Mouse (Mus musculus): ENCODE measurements around the gene Gm42957. TPM values are rescaled to one million over a fixed set of nuclear protein-coding genes. Genes with fewer than 3 reads are reported as not detected.
A peak's percentile ranks its signal among the peaks of the same experiment; 100 is the strongest.
"Not testable (repeated sequence)": the region's sequence is repeated elsewhere in the genome, so short reads cannot be mapped to it uniquely, and the experiment has no call there.

Gm42957 gene
- total RNA-seq, 2 experiments from 2014 or later: 0.77 to 0.91 TPM

DNA sequence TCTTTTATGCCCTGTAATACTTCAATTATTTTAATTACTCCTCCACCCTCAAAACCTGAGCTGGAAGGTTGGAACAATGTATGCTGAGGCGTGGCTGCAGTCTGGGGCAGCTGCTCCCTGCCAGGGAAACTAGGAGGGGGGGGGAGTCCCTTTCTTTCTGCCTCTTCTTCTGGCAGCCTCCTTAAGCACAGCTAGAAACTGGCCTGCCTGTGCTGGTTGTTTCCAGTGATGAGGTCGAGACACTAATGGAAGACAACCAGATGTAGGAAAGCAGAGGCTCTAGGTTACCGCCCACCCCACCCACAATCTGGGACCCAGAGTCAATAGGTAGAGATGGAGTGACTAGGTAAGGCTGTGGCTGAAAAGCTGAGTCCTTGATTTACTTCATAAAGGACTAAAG is 40.4 kb downstream of the Gm42957 start:
- no peak for DNase-seq

DNA sequence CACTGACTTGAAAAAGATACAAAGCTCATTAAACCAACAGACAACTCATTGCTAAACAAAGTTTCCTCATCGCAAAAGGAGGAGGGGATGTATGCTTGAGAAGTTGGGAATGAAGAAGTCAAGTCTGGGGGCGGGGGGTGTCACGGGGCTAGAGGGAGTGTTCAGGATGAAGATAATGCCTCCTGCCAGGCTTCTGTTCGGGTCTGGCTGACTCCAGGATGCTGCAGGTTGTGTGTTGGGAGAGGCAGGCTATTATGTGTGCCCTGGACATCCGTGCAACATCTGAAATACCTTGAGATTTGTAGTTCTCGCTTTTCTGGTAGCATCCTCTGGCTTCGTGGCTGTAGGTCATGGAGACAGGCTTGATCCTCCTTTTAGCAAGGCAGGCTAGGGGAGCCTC is 43.2 kb downstream of the Gm42957 start:
- no peak for DNase-seq

DNA sequence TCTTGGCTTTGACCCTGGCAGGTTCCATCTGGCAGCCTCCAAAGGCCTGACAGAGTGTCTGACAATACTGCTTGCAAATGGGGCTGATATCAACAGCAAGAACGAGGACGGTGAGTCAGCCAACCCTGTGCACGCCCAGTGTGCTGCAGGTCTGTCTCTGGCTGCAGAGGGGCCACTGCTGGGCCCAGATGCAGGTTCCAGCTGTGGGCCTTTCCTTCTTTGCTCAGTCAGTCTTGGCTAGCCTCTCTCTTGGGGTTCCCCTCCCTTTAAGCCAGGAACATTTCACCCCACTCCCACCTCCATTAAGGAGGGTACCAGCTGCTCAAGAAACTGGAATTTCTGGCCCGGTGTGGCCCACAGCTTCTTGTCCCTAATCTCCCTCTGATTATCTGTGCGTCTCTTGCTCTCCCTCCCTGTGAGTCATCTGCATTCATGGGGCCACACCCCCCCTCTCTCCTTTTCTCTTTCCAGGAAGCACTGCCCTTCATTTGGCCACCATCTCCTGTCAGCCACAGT is 43.9 kb downstream of the Gm42957 start:
- DNase-seq: no peak

DNA sequence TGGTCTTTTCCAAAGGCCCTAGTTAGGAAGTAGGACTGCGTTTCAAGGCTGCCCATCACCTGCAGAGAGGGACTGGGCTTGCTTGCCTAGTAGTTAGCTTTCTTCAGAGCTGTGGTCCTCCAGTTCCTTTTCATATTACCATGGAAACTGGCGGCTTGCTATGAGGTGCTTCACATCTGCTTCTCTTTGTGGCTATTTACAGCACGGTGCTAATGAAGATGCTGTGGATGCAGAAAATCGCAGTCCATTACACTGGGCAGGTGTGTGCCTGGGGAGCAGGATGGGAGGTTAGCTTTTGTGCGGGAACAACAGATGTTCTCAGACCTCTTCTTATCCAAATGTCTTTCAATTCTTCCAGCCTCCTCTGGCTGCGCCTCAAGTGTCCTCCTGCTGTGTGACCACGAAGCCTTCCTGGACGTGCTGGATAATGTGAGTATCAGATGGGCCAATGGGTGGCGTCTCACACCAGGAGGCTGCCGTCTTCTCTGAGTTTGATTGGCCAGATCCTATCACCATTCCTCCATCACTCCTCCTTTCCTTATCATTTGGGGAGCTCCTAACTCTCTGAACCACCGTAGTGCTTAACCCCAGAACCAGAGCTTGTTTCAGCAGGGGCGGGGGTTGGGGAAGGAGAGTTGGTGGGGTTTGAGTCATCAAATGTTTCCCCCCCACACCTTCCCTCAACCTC is 45.1 kb downstream of the Gm42957 start:
- DNase-seq: no peak

DNA sequence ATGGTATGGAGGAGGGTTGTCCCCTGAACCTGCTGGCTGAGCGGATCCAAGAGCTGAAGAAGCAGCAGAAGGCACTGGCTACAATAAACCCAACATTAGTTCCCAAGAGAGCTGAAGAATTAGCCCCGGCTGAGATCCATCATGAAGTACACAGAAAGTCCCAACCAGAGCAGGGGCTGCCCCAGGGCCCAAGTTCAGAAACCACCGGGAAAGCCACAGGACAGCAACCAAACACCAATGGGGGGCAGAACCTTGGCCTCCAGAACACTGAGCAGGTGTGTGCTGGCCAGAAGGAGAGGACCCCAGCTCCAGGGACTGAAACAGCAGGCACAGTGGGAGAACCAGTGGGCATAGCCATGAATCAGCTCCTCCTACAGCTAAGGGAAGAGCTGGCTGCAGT is 48.2 kb downstream of the Gm42957 start:
- no peak for DNase-seq

DNA sequence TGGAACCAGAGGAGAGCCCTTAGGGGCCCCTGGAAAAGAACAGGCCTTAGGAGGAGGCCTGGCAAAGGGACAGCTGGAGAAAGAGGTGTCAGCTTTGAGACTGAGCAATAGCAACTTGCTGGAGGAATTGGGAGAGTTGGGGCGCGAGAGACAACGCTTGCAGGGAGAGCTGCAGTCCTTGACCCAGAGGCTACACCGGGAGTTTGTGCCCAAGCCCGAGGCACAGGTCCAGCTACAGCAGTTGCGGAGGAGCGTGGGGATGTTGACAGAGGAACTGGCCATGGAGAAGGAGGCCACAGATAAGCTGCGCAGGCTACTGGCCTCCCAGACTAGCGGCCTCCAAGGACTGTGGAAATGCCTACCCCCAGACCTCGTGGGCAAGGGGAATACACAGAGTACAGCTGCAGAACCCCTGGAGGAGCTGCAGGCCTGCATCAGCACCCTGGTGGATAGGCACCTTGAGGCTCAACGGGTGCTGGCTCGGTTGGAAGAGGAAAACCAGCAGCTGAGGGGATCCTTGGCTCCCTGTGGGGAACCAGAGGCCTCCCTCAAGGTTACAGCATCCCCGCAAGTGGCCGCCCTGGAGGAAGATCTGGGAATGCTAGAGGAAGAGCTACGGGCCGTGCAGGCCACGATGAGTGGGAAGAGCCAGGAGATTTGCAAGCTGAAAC is 49.0 kb downstream of the Gm42957 start:
- no peak for DNase-seq

DNA sequence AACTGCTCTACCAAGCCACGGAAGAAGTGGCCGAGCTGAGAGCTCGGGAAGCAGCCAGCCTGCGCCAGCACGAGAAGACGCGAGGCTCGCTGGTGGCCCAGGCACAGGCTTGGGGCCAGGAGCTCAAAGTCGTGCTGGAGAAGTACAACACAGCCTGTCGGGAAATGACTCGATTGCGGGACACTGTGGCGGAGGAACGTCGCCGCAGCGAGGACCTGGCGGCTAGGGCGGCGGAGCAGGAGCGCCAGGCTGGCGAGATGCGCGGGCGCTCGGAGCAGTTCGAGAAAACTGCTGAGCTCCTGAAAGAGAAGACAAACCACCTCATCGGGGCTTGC is 49.5 kb downstream of the Gm42957 start:
- no peak for DNase-seq

DNA sequence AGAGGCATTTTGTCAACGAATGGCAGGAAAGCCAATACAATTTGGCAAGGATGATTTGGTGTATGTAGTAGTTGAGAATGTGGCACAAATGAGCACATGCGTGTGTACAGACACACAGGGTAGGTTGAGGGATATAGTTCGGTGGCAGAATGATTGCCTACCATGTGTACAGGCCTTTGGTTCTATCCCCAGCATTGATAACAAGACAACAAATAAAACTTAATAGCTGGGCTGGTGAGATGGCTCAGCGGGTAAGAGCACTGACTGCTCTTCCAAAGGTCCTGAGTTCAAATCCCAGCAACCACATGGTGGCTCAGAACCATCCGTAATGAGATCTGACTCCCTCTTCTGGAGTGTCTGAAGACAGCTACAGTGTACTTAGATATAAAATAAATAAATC is 50.8 kb downstream of the Gm42957 start:
- not testable (repeated sequence) for DNase-seq

DNA sequence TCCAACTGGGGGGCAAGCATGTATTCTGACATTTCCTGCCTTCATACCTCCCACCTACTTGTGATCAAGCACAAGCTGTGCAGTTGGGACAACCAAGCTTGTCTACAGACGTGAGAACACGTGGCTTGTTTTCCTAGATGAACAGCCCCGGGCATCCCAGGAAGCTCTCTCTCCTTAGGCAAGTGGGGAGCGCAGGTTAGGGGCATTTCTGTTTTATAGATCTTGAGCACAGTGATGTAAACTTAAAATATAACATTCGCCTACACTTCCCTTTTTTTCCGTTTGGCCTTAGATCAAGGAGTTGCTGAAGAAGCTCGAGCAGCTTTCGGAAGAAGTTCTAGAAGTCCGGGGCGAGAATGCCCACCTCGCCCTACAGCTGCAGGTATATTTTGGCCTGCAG is 53.6 kb downstream of the Gm42957 start:
- DNase-seq: no peak

DNA sequence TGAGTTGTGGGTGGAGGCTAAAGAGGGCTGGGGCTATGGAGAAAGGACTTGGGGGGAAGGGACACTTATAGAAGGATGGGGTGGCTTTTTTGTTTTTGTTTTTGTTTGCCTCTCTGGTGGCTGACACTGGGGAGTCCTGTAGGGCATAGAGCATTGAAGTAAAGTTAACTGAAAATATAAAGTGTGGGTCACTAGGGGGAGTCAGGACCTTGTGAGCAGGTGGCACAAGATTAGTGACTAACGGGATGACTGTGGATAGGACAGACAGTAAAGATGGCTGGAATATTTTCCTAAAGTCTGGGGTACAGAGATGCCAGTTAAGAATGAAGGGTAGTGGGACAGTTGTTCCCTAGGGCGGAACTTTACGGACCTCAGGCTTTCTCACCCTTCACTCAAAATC is 55.0 kb downstream of the Gm42957 start:
- no peak for DNase-seq

DNA sequence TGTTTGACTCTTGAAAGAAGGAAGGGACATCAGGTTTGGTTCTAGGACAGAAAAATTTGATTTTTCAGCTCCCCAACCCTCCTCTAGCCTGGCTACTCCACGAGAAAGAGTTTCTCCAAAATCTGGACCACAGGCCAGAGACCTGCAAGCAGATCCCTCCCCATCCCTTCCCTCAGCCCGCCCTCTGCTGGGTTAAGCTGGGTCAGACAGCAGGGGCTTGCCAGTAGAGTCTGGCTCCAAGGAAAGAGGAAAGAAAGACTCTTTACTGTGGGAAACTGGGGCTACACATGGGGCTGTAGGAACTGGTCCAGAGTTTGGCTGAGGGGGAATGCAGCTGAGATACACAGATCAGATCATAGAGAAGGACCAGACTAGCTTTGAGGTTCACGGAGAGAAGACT is 57.2 kb downstream of the Gm42957 start:
- DNase-seq: no peak

DNA sequence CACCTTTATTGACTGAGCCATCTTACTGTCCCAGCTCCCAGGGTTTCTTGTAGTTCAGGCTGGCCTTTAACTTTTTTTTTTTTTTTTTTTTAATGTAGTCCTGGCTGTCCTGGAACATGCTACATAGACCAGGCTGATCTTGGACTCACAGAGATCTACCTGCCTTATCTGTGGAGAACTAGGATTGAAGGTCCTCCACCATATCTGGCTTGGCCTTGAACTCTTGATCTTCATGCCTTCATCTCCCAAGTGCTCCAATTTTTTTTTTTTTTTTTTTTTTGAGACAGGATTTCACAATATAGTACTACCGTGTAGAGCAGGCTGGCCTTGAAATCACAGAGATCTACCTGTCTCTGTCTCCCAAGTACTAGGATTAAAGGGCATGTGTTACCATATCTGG is 58.3 kb downstream of the Gm42957 start:
- no peak for DNase-seq

DNA sequence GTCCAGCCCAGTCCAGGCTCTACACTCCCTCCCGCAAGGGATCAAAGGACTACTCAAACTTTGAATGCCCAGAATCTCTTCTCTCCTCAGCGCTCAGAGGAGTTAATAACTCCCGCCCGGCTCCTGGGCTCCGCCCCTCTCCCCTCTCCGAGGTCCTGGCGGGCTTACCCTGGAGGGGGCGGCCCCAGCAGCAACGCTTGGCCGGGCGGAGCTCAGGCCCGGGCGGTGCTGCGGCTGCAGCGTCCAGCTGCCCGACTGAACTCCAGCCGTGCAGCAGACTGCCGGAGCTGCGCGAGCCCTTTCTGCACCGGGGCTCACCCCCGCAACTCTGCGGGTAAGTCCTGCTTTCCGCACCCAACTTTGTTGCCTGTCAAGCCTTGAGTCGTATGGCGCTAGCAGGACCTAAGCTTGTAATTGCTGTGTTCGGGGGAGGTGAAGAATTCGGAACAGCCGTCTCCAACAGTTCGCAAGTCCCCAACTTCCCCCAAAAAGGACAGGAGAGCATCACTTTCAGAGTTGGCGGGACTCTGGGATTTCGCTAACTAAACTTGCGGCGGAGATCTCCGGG is 61.0 kb downstream of the Gm42957 start, which contains the start of gene Pias3:
TSS of gene Pias3 (plus strand) at position 187 of the 568 bp plus-strand sequence.
- peak; percentile 55 to 72 for DNase-seq

DNA sequence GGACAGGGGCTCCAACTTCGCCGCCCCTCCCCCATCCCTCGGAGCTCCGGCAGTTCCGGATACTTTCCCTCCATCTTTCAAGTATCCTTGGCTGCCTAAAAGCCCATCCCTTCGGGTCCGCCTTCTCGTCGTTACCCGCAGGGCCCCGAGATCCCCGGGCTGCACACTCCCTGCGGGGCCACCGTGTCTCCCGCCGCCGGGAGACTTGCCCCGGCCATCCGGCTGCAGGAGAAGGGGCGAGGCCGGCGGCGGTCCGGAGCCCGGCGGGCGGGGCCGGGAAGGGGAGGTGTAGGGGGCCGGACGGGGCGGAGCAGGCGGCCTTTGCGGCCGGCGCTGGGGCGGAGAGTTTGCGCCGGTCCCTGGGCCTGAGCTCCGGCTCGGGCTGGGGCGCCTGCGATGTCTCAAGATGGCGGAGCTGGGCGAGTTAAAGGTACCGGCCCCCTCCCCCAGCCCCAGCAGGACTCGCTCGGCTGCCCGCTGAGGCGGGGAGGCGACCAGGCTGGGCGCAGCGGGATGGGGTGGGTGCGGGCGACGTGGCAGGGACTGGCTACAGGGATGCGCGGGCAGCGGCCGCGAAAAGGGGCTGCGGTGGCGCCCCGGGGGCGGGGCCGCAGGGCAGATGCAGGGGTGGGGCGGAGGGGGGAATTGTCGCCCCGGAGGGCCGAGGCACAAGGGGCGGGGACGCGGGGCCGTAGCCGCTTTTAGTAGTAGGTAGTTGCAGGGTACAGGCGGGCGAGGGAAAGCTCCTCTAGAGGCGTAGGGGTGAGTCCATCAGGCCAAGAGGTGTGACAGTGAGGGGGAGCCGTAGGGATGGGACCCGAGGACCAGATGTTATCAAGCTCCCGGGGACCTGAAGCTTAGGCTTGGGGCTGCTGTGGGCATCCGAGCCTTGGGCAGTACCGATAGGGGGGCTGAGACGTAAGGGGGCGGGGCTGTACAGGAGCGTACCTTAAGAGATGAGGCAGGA is 61.8 kb downstream of the Gm42957 start:
- DNase-seq: peak; percentile 83 to 85

DNA sequence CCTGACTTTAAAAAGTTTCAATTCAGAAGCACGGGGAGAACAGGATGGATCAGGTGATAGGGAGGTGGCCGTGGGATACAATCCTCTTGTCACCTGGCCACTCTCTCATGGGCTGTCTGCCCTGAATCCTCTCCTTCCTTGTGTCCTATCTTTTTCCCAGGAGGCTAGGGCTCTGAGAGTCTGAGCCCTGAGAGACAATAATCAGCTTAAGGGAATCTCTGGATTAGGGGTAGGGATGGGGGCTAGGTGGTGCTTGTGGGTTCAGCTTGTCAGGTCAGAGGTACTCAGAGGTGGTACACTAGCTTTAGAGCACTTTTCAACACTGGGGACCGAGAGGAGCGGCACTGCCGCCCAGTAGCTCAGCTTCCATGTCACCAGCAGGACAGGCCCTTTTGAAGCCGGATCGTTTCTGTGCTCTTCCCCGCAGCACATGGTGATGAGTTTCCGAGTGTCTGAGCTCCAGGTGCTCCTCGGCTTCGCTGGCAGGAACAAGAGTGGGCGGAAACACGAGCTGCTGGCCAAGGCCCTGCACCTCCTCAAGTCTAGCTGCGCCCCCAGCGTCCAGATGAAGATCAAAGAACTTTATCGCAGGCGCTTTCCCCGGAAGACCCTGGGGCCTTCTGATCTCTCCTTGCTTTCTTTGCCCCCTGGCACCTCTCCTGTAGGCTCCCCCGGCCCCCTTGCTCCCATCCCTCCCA is 63.9 kb downstream of the Gm42957 start:
- no peak for DNase-seq

DNA sequence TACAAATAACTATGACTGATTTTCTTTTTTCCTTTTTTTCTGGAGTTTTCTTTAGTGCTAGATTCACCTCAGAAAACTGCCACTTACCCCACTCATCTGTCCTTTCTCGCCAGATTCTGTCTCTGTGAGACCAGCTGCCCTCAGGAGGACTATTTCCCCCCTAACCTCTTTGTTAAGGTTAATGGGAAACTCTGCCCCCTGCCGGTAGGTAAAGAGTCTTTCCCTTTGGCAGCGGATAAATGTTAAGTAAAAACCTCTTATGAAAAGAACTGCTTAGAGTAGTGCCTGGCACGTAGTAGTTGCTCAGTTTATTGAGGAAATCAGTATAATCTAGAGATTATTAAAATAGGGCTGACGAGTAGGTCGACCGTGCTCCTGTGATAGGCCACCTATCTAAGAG is 65.1 kb downstream of the Gm42957 start:
- DNase-seq: no peak

DNA sequence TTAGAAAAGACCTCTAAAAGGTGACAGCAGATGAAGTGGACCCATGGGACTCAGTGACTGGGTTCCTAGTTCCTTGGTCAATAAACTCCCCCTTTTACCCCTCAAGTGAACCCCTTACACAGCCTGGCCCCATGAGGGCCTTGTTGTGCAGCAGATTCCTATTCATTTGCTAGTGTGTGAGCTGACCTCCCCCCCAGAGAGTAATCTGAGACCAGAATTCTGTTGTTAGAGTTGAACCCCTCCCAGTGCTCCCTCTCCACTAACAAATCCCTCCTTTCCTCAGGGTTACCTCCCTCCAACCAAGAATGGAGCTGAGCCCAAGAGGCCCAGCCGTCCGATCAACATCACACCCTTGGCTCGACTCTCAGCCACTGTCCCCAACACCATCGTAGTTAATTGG is 65.7 kb downstream of the Gm42957 start:
- DNase-seq: no peak

Other genes starting within 250 kb of the Gm42957 start
- not detected for gene BC107364, start 183.2 kb upstream of the Gm42957 start, total RNA-seq (2021)
- gene Hfe2, start 110.3 kb upstream of the Gm42957 start, total RNA-seq (2021): under 1 TPM in 1 of 2 experiments, not detected in 1; 0.25 TPM
- 10 to 100 TPM; 20.7 to 32.2 TPM for gene Txnip, start 77.5 kb upstream of the Gm42957 start, total RNA-seq (2021)
- gene Gm16253, start 58.5 kb upstream of the Gm42957 start, total RNA-seq (2021): not detected
- gene Polr3gl, start 41.3 kb upstream of the Gm42957 start, total RNA-seq (2021): 10 to 100 TPM; 32.4 to 34.2 TPM
- gene Ankrd34a, start 38.8 kb upstream of the Gm42957 start, total RNA-seq (2021): 10 to 100 TPM; 49.9 to 51.5 TPM
- 10 to 100 TPM; 29.9 to 30.5 TPM for gene Lix1l, start 34.3 kb upstream of the Gm42957 start, total RNA-seq (2021)
- gene Rbm8a, start 5.5 kb upstream of the Gm42957 start, total RNA-seq (2021): 10 to 100 TPM; 50.8 to 58.4 TPM
- gene Pex11b, start 98 bp upstream of the Gm42957 start, total RNA-seq (2021): 10 to 100 TPM; 55.7 to 56.7 TPM
- 1 to 10 TPM; 2.4 to 3.4 TPM for gene Itga10, start 10.1 kb downstream of the Gm42957 start, total RNA-seq (2021)
- 1 to 10 TPM; 4.3 to 5.1 TPM for gene Ankrd35, start 34.7 kb downstream of the Gm42957 start, total RNA-seq (2021)
- gene Pias3, start 60.9 kb downstream of the Gm42957 start, total RNA-seq (2021): 10 to 100 TPM; 26.1 to 27.5 TPM
- gene Nudt17, start 73.1 kb downstream of the Gm42957 start, total RNA-seq (2021): 10 to 100 TPM; 10.8 to 15.2 TPM
- 10 to 100 TPM; 22.0 to 24.1 TPM for gene Polr3c, start 92.2 kb downstream of the Gm42957 start, total RNA-seq (2021)
- gene Rnf115, start 92.2 kb downstream of the Gm42957 start, total RNA-seq (2021): 10 to 100 TPM; 54.1 to 60.0 TPM
- gene Pdzk1, start 193.8 kb downstream of the Gm42957 start, total RNA-seq (2021): under 1 TPM in 1 of 2 experiments, not detected in 1; 0.15 TPM
- not detected for gene Cd160, start 193.9 kb downstream of the Gm42957 start, total RNA-seq (2021)